Mouse (Mus musculus) kidney, adult 9 months (tissue): ENCODE measurements at regions not wholly inside any gene's neighbourhood (a gene's known extent, or its start where the extent isn't known, plus 50 kb on each side); places are given as distances from the start of the nearest gene placed in this dataset.

Experiments used
- DNase-seq: peaks from one replicate; pipeline ENCODE4 v3.0.0; 2022

- DNase-seq, result no peak
These were observed 84.5 kb downstream of the Gadd45g start for GRCm38 (mm10) chr13:51930931-51931330.

- no peak for DNase-seq
These were observed 89.3 kb downstream of the Gadd45g start for GRCm38 (mm10) chr13:51935827-51936226.

GRCm38 (mm10) chr13:51936441-51936840, 90.0 kb downstream of the Gadd45g start:
- DNase-seq, result no peak

- no peak for DNase-seq
These were observed 91.4 kb downstream of the Gadd45g start for GRCm38 (mm10) chr13:51937898-51938297.

GRCm38 (mm10) chr13:51939262-51939661, 92.8 kb downstream of the Gadd45g start:
- no peak for DNase-seq

GRCm38 (mm10) chr13:51939715-51940114, 93.2 kb downstream of the Gadd45g start:
- no peak for DNase-seq

GRCm38 (mm10) chr13:51946171-51946570, 99.7 kb downstream of the Gadd45g start:
- peak; percentile 61 for DNase-seq

GRCm38 (mm10) chr13:51948896-51949295, 102.4 kb downstream of the Gadd45g start:
- DNase-seq, result no peak

GRCm38 (mm10) chr13:51951506-51952038, 105.1 kb downstream of the Gadd45g start:
- no peak for DNase-seq

GRCm38 (mm10) chr13:51953084-51953483, 106.6 kb downstream of the Gadd45g start:
- peak; percentile 55 for DNase-seq

GRCm38 (mm10) chr13:51953569-51953968, 107.1 kb downstream of the Gadd45g start:
- no peak for DNase-seq

- DNase-seq, result no peak
These were observed 110.6 kb downstream of the Gadd45g start for GRCm38 (mm10) chr13:51957101-51957500.

- DNase-seq, result no peak
These were observed 113.1 kb downstream of the Gadd45g start for GRCm38 (mm10) chr13:51959591-51959990.

GRCm38 (mm10) chr13:51960262-51960661, 113.8 kb downstream of the Gadd45g start:
- no peak for DNase-seq

- peak; percentile 31 for DNase-seq
These were observed 115.7 kb downstream of the Gadd45g start for GRCm38 (mm10) chr13:51962191-51962611.

- no peak for DNase-seq
These were observed 116.2 kb downstream of the Gadd45g start for GRCm38 (mm10) chr13:51962676-51963075.

- DNase-seq, result no peak
These were observed 117.5 kb downstream of the Gadd45g start for GRCm38 (mm10) chr13:51963966-51964365.

GRCm38 (mm10) chr13:51964416-51964815, 117.9 kb downstream of the Gadd45g start:
- peak; percentile 23 for DNase-seq

GRCm38 (mm10) chr13:51964921-51965320, 118.4 kb downstream of the Gadd45g start:
- no peak for DNase-seq

- no peak for DNase-seq
These were observed 121.6 kb downstream of the Gadd45g start for GRCm38 (mm10) chr13:51968103-51968502.

- no peak for DNase-seq
These were observed 122.3 kb downstream of the Gadd45g start for GRCm38 (mm10) chr13:51968796-51969195.

- no peak for DNase-seq
These were observed 123.6 kb downstream of the Gadd45g start for GRCm38 (mm10) chr13:51970051-51970450.

- DNase-seq, result no peak
These were observed 126.3 kb downstream of the Gadd45g start for GRCm38 (mm10) chr13:51972656-51973310.

GRCm38 (mm10) chr13:51973461-51973860, 127.0 kb downstream of the Gadd45g start:
- DNase-seq, result no peak

- peak; percentile 40 for DNase-seq
These were observed 127.6 kb downstream of the Gadd45g start for GRCm38 (mm10) chr13:51974101-51974500.
